Mouse (Mus musculus) megakaryocyte-erythroid progenitor cell, adult 5-6 weeks (primary cell): ENCODE measurements at regions not wholly inside any gene's neighbourhood (a gene's known extent, or its start where the extent isn't known, plus 50 kb on each side); places are given as distances from the start of the nearest gene placed in this dataset.
A peak's percentile ranks its signal among the peaks of the same experiment; 100 is the strongest.

Experiments used
- ATAC-seq: replicated peaks from 2 replicates; pipeline ENCODE4 v1.8.0; 2016; ENCODE audit warnings: mild to moderate bottlenecking, inconsistent platforms; ENCODE audit not compliant: severe bottlenecking, poor library complexity, low FRiP score, low TSS enrichment

DNA sequence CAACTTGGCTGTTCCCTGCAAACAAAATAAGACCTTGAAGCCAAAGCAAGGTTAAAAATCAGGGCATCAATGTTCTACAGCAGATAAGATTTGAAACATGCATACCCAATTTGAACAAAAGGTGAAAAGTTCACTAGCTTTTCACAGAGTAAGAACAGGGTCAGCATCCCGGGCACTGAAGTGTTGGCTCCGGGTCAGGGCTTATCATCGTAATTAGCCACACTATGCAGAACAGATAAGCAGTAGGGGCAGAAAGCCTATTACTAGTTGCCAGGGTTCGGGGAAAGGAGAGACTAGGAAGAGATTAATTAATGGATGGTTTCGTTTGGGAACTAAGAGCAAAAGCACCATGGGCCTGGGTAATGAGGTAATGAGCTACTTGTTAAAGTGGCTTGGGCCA is 131.7 kb upstream of the Gpc5 start:
- no peak for ATAC-seq

- no peak for ATAC-seq
These were observed 126.1 kb upstream of the Gpc5 start for GRCm38 (mm10) chr14:114965941-114966340.

- ATAC-seq = no peak
These were observed 123.0 kb upstream of the Gpc5 start for GRCm38 (mm10) chr14:114969020-114969419.

- no peak for ATAC-seq
These were observed 110.9 kb upstream of the Gpc5 start for GRCm38 (mm10) chr14:114981120-114981519.

DNA sequence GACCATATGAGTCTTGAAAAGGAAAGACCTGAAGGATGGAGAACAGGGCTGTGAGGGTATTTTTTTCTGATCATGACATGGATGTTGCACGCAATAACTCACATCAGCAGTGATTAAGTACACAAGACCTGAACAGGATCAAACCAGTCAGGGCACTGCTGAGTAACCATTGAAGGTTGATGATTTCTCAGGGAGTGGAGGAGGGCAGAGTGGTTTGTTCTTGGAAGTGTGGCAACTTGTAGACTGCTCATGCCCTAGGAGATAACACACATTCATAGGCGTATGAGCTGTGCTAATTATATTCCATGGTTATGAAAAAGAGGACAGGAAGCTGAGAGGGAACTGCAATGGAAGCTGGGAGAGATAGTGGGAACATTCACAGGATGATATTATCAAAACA is 88.8 kb upstream of the Gpc5 start:
- no peak for ATAC-seq

- no peak for ATAC-seq
These were observed 87.1 kb upstream of the Gpc5 start for GRCm38 (mm10) chr14:115004733-115005405.

DNA sequence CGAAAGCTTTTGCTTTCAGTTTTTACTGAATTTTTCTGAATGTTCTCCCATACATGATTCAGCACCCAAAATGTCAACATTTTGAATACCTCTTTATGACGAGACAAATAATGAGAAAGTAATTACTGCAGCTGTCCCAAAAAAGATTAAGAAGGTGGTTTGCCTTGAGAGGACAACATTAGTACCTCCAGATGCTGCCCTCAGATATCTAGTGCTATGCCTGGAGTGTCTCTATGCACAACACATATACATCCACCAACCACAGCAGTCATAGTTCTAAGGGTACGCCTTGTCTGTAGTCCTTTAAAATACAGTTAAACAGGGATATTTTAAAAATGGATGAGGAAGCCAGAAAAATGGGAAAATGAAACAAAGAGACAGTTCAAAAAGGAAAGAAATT is 81.1 kb upstream of the Gpc5 start:
- ATAC-seq = peak; percentile 66; the same call in 1 of the 2 replicates

GRCm38 (mm10) chr14:115015299-115015698 is 76.7 kb upstream of the Gpc5 start:
- ATAC-seq = peak; percentile 65; the same call in 1 of the 2 replicates

DNA sequence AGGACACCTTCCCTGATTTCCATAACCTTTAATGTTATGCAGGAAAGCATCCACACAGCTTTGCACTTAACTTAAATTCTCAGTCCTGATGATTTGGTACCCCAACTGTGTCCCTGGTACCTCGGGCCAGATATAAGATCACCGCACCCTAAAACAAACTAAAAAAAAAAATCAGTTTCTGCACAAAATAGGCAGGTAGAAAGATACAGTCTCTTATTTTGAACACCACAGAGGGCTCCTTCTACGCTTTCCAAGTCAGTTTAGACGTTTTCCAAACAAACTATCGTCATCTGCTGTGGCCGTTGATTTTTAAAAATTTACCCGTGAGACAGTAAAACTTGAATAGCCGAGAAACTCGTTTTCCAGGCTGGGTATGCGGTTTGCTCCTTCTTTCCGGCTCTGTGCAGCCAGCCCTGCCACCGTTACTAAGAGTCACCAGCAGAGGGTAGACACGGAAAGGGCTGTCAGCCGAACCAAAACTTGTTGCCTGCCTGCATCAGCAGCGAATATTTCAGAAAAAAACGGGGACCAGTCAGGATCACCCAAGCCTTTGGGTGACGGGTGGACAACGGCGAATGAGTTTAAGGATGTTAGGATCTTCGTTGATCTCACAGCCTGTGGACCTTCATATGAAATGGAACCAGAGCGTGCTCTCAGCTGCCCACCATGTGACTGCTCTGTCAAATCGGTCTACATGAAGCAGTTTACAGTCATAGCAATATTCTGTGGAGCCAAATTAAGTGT is 74.4 kb upstream of the Gpc5 start:
- peak; percentile 98 for ATAC-seq

GRCm38 (mm10) chr14:115028011-115028410 is 64.0 kb upstream of the Gpc5 start:
- ATAC-seq = no peak

- ATAC-seq = no peak
These were observed 60.3 kb upstream of the Gpc5 start for GRCm38 (mm10) chr14:115031734-115032133.

DNA sequence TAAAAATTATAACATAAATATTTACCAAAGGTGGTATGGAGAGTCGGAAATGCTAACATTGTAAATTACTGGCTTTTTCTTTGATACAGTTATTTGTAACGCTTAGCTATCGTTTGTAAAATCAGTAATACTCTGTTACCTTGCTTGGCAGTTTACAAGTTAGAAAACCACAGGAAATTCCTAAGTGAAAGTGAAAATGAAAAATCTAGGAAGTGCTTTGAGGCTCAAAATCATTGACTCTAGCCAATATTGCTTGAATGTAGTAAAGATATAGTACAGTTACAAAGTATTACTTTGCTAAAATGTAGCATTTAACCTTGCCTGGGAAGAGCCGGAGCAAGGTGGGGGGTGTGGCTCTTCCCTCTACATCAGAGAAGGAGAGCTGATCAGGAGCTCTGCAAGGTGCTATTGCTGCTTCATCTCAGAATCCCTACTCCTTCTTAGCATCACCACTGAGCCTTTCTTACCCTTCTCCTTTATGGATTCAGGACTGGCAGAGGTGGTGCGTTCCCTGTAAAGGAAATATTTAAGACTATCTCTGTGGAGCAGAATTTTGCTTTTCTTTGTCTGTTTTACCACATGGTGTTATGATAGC is 58.5 kb upstream of the Gpc5 start:
- ATAC-seq = peak; percentile 58

DNA sequence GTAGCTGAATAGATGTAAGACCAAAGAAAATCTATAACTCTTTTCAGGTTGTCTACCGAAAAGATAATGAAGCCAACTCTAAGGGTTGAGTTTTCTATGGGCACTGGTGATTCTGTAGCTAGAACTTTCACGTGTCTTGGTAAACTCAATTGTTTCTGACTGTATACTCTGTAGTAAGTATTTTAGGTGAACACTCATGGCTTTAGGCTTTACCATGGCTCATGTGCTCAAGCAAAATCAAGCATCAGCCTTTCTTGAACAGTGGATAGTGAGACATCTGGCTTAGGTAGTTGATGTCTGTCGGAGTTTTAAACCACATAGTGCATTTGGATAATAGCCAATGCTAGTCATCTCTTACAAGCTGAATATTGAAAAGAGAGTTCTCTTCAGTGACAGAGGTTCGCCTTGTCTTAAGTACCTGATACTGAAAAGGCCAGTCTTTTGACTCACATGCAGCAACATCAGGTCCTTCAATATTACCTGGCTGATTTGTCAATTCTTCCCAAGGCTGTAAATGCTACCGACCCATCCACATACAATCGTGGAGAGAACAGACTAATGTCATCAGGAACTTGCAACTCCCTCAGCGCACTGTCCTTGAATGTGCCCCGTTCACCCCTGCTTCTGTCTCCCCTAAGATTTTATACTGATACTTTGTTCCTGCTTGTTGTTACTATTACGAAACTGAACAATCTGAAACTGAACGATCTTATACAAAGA is 57.1 kb upstream of the Gpc5 start:
- no peak for ATAC-seq

DNA sequence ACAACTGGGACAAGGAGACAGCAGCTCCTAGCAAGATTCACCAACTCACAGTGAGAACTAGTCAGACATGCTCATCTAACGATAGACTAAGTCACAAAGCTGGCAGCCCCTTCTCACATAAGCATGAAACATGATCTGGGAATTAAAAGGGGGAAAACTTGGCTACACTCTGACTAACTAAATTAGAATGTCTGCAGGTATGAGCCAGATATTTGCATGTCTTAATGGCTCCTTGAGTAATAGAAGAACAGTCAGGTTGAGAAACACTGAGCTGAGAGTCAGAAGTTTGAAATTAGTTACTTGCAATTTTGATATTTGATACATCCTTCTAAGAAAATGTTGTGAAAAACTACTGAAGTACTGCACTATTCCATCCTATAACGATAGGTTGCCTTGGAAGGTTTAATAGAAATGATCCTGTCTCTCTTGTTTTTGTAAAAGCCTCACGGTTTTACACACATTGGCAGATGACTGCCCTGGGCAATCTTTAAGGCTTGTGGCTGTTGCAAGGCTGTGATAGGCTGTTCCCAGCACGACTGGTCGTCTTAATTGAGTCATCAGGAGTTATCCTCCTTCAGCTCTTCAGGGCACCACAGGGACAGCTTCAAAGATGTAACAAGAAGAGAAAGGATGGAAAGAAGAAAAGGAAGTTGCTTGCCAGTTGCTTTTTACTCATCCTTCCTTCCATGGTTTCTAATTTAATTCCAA is 54.8 kb upstream of the Gpc5 start:
- no peak for ATAC-seq

DNA sequence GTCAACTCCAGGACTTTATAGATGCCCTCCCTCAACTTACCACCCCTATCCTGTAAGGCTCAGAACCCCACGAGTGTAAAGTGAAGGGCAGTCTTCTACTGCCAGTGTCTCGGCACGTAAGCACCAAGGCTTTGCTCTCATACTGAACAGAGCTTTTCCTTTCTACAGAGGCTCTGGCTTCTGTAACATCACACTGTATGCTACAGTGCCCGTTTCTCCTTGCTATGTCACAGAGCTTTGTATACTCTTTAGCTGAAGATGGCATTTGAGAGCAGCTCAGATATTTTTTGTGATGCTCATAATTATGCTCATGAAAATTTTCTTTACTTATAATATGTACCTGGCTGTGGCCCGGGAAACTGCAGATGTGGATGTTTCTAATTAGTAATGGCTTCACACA is 53.2 kb upstream of the Gpc5 start:
- ATAC-seq = no peak

DNA sequence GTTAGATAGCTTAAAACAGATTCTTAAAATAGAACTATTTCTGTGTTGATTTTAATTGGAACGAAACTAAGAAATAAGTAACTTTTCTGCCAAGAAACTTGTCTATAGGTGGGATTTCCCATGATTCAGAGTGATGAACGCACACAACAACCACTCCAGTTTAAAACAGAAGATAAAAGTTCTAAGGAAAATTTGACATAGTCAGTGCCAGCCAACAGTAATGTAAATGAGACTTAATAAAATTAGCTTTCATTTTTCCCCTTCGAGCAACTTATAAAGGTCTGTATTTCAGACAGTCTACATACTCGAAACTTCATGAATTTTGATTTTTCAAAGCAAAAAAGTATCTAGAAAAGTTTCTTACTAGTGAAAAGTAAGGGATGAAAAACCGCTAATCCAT is 52.5 kb upstream of the Gpc5 start:
- ATAC-seq = no peak

GRCm38 (mm10) chr14:115040091-115040571 is 51.9 kb upstream of the Gpc5 start:
- ATAC-seq = peak; percentile 57

DNA sequence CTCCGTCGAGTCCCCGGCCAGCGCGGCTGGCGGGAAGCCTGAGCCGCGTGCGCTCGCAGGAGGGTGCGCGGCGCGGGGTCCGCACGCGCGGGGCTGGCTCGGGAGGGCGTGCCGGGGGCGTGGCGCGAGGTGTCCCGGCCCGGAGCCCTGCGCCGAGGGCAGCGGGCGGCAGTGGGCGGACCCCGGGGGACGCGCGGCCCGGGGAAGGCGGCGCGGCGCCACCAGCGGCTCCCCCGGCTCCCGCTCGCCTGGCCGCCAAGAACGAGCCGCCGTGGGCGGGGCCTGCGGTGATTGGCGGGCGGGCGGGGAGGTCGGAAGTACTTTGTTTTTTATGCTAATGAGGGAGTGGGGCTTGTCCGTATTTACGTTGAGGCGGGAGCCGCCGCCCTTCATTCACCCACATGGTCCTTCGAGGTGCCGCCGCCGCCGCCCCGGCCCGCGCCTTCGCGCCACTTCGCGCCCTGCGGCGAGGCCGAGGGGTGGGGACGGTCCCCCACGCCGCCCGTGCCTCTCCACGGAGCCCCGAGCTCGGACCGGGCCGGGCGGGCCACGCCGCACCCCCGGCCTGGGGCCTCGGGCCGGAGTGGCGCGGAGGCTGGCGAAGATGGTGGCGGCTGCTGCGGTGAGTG is 51.3 kb upstream of the Gpc5 start:
- ATAC-seq = peak; percentile 73
